Mouse (Mus musculus) liver, embryonic 14.5 days (tissue): Measurements from ENCODE around the gene Abca3.

ENCODE experiments used
- CTCF ChIP-seq: IDR thresholded peaks from 2 replicates; pipeline ENCODE4 v1.5.1; 2016; ENCODE audit warnings: antibody characterized with exemption, low read depth, control low read depth
- EP300 ChIP-seq: IDR thresholded peaks from 2 replicates; pipeline ENCODE4 v1.6.1; 2016; ENCODE audit warnings: antibody characterized with exemption, low read depth

DNA sequence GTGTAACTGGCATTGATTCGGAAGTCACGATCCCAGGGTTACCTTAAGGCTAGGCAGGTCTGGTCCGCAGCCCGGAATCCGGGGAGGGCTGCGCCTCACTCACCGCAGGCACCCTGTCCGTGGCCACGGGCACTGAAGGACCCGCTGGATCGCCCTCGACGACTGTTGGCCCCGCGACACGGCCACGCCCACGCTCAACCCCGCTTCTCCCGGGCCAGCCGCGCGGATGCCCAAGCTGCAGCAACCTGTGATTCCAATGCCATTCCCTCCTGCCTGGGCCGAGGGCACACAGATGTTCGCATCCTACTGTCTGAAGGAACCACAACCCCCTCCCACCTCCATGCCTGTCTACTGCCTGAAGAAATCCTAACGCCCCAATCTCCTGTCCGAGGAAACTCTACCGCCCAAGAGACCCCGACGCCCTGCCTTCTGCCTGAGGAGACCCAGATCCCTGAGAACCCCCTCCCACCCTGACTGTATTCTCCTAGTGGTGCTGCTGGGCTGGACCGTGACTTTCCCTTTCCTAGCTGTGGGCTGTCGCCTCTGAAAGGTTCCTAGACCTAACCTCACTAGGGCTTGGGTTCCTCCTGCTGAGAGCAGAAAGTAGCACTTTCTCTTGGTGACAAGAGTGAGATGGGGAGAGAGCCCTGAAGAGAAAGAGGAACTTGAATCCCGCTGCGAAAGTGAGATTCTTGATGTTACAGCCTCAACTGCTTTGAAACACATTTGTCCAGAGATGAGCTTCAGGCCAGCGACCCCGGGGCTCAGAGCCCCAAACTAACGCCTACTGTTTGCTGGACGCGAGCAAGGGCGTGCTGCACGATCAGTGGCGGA lies 607 bp upstream of the Abca3 start, which contains the start of gene Abca17:
- no peak for TF ChIP-seq CTCF
- no peak for TF ChIP-seq EP300
